Mouse (Mus musculus) right cerebral cortex, postnatal 10 days (tissue): ENCODE data around the gene Fam214a.
A peak's percentile ranks its signal among the peaks of the same experiment; 100 is the strongest.

Source experiments
- DNase-seq, 2 experiments: peaks; one replicate each; pipeline ENCODE4 v3.0.0; 2021; ENCODE audit warnings: low spot score in 2 of 2

Fam214a gene

GRCm38 (mm10) chr9:75032408-75032807 is 79.7 kb downstream of the Fam214a start:
- DNase-seq, result no peak

DNA sequence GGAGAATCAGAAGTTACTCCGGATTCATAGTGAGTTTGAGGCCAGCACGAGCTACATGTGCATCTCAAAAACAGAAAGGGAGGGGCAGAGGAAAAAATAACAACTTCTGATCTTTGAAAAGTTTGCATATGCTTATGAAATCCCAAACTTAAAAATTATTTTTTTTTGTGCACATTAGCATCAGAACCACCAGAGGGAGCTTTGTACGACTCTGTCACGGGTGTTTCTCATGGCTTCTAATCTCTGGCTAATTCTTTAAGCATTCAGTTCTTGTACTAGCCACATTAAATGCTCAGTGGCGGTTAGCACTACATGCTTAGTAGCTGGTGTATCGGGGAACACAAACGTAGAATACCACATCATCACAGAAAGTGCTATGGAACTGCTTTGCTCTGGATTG is 80.5 kb downstream of the Fam214a start:
- peak in 1 of 2 experiments; percentile 23 for DNase-seq

- DNase-seq, result no peak
Measured at GRCm38 (mm10) chr9:75034691-75035090, 82.0 kb downstream of the Fam214a start.

GRCm38 (mm10) chr9:75035944-75036343 is 83.3 kb downstream of the Fam214a start:
- DNase-seq, result no peak

- DNase-seq, result peak; percentile 93
Measured at GRCm38 (mm10) chr9:75037451-75038356, 85.0 kb downstream of the Fam214a start, which contains the start of gene Arpp19. TSS of gene Arpp19 (plus strand) at chr9:75037614.

- DNase-seq, result no peak
Measured at GRCm38 (mm10) chr9:75038357-75038688, 85.6 kb downstream of the Fam214a start.

GRCm38 (mm10) chr9:75040566-75040965 is 87.9 kb downstream of the Fam214a start:
- DNase-seq, result no peak

- no peak for DNase-seq
Measured at GRCm38 (mm10) chr9:75041840-75042525, 89.3 kb downstream of the Fam214a start.

DNA sequence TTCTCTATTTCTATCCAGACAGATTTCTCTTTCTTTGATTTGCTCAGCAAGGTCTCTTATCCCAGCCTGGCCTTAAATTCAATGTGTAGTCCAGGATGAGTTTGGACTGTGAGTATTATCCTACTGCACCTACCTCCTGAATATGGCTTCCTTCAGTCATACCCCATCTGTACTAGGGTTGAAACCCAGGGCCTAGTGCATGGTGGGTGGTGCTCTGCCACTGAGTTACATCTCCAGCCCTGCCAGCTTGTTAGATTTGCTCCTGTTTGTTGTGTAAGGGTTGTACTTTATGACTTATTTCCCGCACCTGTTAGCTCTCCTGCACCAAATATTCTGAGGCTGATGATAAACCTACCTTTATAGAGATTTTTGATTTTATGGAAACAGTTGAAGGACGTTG is 90.5 kb downstream of the Fam214a start:
- DNase-seq, result no peak

DNA sequence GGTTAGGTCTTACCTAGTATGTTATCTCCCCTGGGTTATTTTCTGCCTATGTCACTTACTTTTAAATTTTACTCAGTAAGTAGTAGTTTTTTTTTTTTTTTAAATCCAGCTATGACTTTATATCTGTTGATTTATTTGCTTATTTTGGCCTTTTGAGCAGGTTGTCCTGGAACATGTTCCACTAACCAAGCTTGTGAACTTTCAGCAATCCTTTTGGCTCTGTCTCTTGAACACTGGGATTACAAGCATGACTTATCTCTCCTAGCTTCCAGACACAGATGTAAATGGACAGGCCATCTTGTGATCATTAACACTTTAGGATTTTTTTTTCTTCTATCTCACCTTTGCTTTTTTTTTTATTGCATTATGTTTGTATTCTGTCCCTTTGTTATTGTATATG is 94.4 kb downstream of the Fam214a start:
- no peak for DNase-seq

DNA sequence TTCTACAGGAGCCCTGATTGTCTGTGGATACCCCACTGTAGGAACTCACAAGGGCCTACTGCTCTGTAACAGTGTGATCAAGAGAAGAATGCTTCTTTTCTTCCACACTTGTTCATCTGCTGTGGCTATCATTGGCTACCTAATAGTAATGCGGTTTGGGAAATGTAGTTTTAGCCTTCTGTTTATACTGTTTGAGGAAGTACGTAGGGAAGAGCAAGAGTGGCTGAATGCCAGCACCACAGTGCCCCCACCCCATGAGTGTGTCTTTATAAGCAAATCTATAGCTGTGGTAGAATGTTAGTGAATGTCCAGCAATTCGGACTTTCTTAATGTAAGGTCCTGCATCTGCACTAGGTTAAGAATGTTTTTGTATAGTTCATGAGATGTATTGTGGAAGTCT is 96.4 kb downstream of the Fam214a start:
- no peak for DNase-seq

DNA sequence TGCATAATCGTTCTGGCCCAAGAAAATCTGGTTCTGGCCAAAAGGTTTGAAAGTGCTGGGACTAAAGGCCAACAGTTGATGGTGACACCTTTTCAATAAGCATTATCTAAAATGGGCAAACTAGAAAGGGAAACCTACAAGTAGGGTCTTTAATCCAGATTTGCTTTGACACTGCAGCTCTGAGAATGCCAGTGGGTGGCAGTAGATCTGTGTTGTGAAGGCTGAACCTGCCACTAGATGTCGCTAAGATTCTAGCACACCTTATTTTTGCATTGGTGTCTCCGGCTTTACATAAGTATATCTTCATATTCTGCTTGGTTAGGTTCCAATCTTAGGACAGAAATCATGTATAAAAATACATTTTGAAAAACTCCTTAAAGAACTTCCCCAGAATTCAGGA is 97.3 kb downstream of the Fam214a start:
- DNase-seq, result peak; percentile 86 to 87

- no peak for DNase-seq
Measured at GRCm38 (mm10) chr9:75051841-75052240, 99.2 kb downstream of the Fam214a start.

DNA sequence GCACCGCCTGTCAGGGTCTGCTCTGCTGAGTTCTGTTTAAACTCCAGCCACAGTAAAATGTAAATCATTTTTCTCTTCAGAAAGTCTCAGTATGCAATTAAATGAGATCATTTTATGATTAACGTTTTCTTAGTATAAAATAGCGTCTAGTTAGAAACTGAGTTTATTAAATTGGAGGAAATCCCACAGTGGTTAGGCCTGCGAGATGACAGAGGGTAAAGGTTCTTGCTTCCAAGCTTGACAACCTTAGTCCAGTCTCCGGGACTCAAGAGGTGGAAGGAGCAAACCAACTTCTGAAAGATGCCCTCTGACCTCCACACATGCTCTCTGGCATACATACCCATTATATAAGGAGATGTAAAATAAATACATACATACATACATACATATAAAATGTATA is 102.4 kb downstream of the Fam214a start:
- no peak for DNase-seq

- no peak for DNase-seq
Measured at GRCm38 (mm10) chr9:75064678-75065331, 112.1 kb downstream of the Fam214a start.

DNA sequence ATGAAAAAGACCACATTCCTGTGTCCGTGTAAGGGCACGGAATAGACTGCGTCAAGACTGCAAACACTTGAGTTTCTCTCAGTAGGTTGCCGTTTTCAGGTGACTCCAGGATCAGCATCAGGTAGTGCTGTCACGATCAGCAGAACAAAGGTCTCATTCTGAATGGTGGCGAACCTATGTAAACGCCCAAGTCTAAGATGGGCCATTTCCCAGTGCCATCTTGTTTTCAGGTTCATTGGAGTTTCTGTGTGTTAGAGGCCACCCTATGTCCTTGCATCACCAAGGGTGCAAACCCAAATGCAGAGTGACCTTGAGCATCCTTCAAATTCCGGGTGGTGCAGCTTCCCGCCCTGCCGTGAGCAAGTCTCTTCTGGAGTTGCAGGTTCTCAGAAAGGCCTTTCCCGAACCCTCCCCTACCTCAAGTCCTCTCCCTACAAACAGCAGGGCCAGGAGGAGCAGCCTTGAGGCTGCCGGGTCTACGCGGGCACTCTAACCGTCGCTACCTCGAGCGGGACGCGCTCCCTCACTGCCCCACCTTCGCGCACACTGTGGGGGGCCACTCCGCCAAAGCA is 117.9 kb downstream of the Fam214a start, which contains the start of gene Myo5a:
Gene Myo5a, plus strand, starts transcription at position 559 of the 572 bp plus-strand sequence.
- DNase-seq, result no peak

- DNase-seq, result peak; percentile 85
Measured at GRCm38 (mm10) chr9:75071029-75071705, 118.5 kb downstream of the Fam214a start.

- DNase-seq, result peak; percentile 50 to 55
Measured at GRCm38 (mm10) chr9:75071706-75072192, 119.1 kb downstream of the Fam214a start.

DNA sequence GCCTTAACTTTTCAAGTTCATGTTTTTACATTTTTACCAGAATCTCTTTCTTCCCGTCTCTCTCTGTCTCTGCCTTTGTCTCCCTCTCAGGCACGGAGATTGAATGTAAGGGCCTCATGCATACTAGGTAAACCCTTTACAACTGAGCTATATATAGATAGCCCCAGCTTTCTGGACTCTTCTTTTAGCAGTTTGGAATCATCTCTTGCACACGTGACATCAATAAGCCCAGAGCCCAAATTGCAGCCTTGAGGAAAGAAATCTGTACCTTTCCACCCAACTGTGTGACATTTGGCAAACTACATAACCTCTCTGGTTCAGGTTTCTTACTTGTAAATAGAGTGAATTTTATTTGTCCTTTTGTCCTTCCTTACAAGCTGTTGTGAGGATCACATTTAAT is 119.7 kb downstream of the Fam214a start:
- DNase-seq, result no peak

DNA sequence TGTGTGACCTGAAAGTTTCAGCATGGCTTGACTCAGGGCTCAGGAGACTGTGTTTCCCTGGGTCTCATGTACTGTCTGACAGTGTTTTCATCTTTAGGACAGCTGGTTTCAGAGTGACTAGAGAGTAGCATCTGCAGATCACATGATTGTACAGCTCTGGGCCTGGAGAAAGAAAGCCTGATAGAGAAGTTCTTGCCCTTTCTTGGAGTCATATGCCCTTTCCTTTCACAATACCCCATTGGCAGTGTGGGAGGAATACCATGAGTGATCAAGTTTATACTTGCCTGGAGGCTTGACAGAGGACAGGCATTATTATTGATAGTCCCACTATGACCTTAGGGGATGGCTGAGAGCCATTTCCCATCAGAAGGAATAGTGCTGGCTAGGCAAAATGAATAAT is 124.5 kb downstream of the Fam214a start:
- no peak for DNase-seq
